Comparison of ENCODE assay signal across 1 mouse cellular context in genomic region chr17:94655473-94655872, GRCm38 (mm10).
TF ChIP-seq lines count a peak whose summit lies in the region.

No protein-coding gene starts in this region.

TF ChIP-seq in MEL, 35 proteins besides CTCF, POLR2A, EP300 and RAD21 (continued from another document):
- TF ChIP-seq ZKSCAN1 (IDR thresholded peaks at IDR 0.05; ENCODE audit: low read depth, low read length) (no peak), CHD1 (IDR thresholded peaks at IDR 0.05; ENCODE audit: low read depth, low read length) (no peak), BHLHE40 (IDR thresholded peaks at IDR 0.05; ENCODE audit: borderline replicate concordance, low read depth, low read length) (no peak), MEF2A (IDR thresholded peaks at IDR 0.05; ENCODE audit: extremely low read depth, insufficient replicate concordance, low read depth, low read length, poor library complexity, severe bottlenecking) (no peak), MAZ (IDR thresholded peaks at IDR 0.05; ENCODE audit: low read depth, low read length) (no peak), UBTF (IDR thresholded peaks at IDR 0.05; ENCODE audit: borderline replicate concordance, insufficient read depth, low read depth, low read length) (no peak), MXI1 (IDR thresholded peaks at IDR 0.05; ENCODE audit: low read depth, low read length) (no peak), MYB (IDR thresholded peaks at IDR 0.05; ENCODE audit: low read depth, low read length) (no peak), ZC3H11A (IDR thresholded peaks at IDR 0.05; ENCODE audit: low read depth, low read length) (no peak; the same call in 1 of the 2 replicates), KAT2A (conservative IDR thresholded peaks at IDR 0.05; ENCODE audit: low read depth, low read length) (no peak), MAFK (IDR thresholded peaks at IDR 0.05; ENCODE audit: borderline replicate concordance, low read depth, low read length) (no peak)
